Mouse (Mus musculus): Measurements from ENCODE around the gene Gm28635.

DNA sequence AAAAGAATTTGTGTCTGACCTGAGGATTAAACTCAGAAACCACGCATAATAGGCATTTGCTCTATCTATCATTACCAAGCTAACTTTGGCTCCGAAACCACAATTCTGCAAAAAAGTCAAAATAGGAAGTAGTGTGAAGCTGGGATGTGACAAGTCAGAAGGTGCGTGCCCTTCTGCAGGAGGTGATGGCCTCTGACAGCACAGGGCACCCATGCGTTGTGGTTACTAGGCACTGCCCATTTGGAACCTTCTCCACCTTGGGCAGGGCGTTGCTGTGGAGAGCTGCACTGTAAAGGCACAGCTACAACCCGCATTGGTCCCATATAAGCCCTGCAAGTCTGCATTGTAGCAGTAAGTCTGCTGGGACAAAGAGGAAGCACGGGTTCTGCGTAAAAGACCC is 85.0 kb downstream of the Gm28635 start:
- TF ChIP-seq CTCF (conservative IDR thresholded peaks at IDR 0.05 in 1 of 2, IDR thresholded peaks at IDR 0.05 in 1 of 2; ENCODE audit: low read depth in 2 of 2, low read length in 2 of 2) (no peak), EP300 (IDR thresholded peaks at IDR 0.05; ENCODE audit: low read length) (no peak), POLR2A (IDR thresholded peaks at IDR 0.05; ENCODE audit: low read depth, low read length) (no peak), E2F4 (IDR thresholded peaks at IDR 0.05; ENCODE audit: insufficient replicate concordance, low read depth, low read length) (no peak), HCFC1 (IDR thresholded peaks at IDR 0.05; ENCODE audit: low read depth, low read length) (no peak), ZKSCAN1 (IDR thresholded peaks at IDR 0.05; ENCODE audit: borderline replicate concordance, low read depth, low read length) (no peak), POLR2AphosphoS2 (IDR thresholded peaks at IDR 0.05; ENCODE audit: low read depth, low read length) (no peak), GABPA (IDR thresholded peaks at IDR 0.05; ENCODE audit: insufficient replicate concordance, low read depth, low read length) (no peak), ZC3H11A (IDR thresholded peaks at IDR 0.05; ENCODE audit: low read depth, low read length) (no peak), CHD2 (IDR thresholded peaks at IDR 0.05; ENCODE audit: low read length) (no peak), TCF12 (IDR thresholded peaks at IDR 0.05; ENCODE audit: low read depth, low read length) (no peak), USF1 (IDR thresholded peaks at IDR 0.05; ENCODE audit: low read depth, low read length) (no peak), IRF4 (IDR thresholded peaks at IDR 0.05; ENCODE audit: low read depth, low read length) (no peak), BHLHE40 (IDR thresholded peaks at IDR 0.05; ENCODE audit: low read depth, low read length) (no peak)

All from CH12.LX (cell line).